Mouse (Mus musculus) left cerebral cortex, postnatal 36 days (tissue): ENCODE data around the gene Stx8. TPM values are rescaled to one million over a fixed set of nuclear protein-coding genes. Genes with fewer than 3 reads are reported as not detected.

Source experiments
- DNase-seq, 2 experiments: peaks; one replicate each; pipeline ENCODE4 v3.0.0; 2021 to 2022; ENCODE audit warnings: low spot score in 2 of 2, mixed read lengths in 1 of 2
- intact Hi-C: fragments of 180-260 bp; cut with DNase I; formaldehyde crosslinking; loops from one replicate; pipeline ENCODE4 v1.15.1; 2025
- total RNA-seq, 2 experiments: library from RNA; stranded (reverse); gene quantifications; 2 replicates each; pipeline ENCODE4 v1.2.3; 2021

The Stx8 gene
- total RNA-seq, 2 experiments from 2014 or later, result 36.7 to 42.5 TPM

GRCm38 (mm10) chr11:68208023-68208422 is 242.0 kb downstream of the Stx8 start:
- no peak for DNase-seq
- intact Hi-C loops, result no loop called here

GRCm38 (mm10) chr11:68208582-68208981 is 242.6 kb downstream of the Stx8 start:
- intact Hi-C loops, result no loop called here
- no peak for DNase-seq

- intact Hi-C loops, result no loop called here
- no peak for DNase-seq
These were observed 243.5 kb downstream of the Stx8 start for GRCm38 (mm10) chr11:68209506-68209905.

GRCm38 (mm10) chr11:68210714-68211113 is 244.7 kb downstream of the Stx8 start:
- DNase-seq, result no peak

GRCm38 (mm10) chr11:68211924-68212578 is 246.1 kb downstream of the Stx8 start:
- DNase-seq, result no peak
- intact Hi-C loops, result loop anchor here (5.0 kb wide), 1 partner anchor 195 kb away; no protein-coding TSS in a partner anchor

More at GRCm38 (mm10) chr11:68210714-68211113, 244.7 kb downstream of the Stx8 start:
- intact Hi-C loops, result loop anchor here (5.0 kb wide), 1 partner anchor 197 kb away; no protein-coding TSS in a partner anchor

- DNase-seq, result no peak
- intact Hi-C loops, result loop anchor here (5.0 kb wide), 1 partner anchor 193 kb away; no protein-coding TSS in a partner anchor
These were observed 247.9 kb downstream of the Stx8 start for GRCm38 (mm10) chr11:68213896-68214295.

GRCm38 (mm10) chr11:68214496-68215205 is 248.7 kb downstream of the Stx8 start:
- intact Hi-C loops, result loop anchor here (5.0 kb wide), 1 partner anchor 193 kb away; no protein-coding TSS in a partner anchor
- DNase-seq, result no peak

- intact Hi-C loops, result no loop called here
- no peak for DNase-seq
These were observed 249.4 kb downstream of the Stx8 start for GRCm38 (mm10) chr11:68215206-68215912.

- no peak for DNase-seq
- intact Hi-C loops, result no loop called here
These were observed 250.0 kb downstream of the Stx8 start for GRCm38 (mm10) chr11:68216041-68216440.

- DNase-seq, result no peak
- intact Hi-C loops, result no loop called here
These were observed 254.7 kb downstream of the Stx8 start for GRCm38 (mm10) chr11:68220733-68221132.

GRCm38 (mm10) chr11:68222209-68222608 is 256.2 kb downstream of the Stx8 start:
- DNase-seq, result no peak
- intact Hi-C loops, result no loop called here

- intact Hi-C loops, result no loop called here
- no peak for DNase-seq
These were observed 257.1 kb downstream of the Stx8 start for GRCm38 (mm10) chr11:68223143-68223542.

- intact Hi-C loops, result no loop called here
These were observed 260.7 kb downstream of the Stx8 start for GRCm38 (mm10) chr11:68226654-68227057.

GRCm38 (mm10) chr11:68227837-68228236 is 261.8 kb downstream of the Stx8 start:
- no peak for DNase-seq
- intact Hi-C loops, result no loop called here

More at GRCm38 (mm10) chr11:68226654-68227057, 260.7 kb downstream of the Stx8 start:
- no peak for DNase-seq

GRCm38 (mm10) chr11:68228941-68229665 is 263.1 kb downstream of the Stx8 start:
- DNase-seq, result no peak

GRCm38 (mm10) chr11:68231558-68231957 is 265.6 kb downstream of the Stx8 start:
- DNase-seq, result no peak
- intact Hi-C loops, result no loop called here

More at GRCm38 (mm10) chr11:68228941-68229665, 263.1 kb downstream of the Stx8 start:
- intact Hi-C loops, result no loop called here

GRCm38 (mm10) chr11:68233469-68233965 is 267.5 kb downstream of the Stx8 start:
- intact Hi-C loops, result no loop called here
- DNase-seq, result no peak

- intact Hi-C loops, result loop anchor here (10.0 kb wide), 1 partner anchor 165 kb away; the partner anchor contains the start of gene Ntn1
- no peak for DNase-seq
These were observed 273.8 kb downstream of the Stx8 start for GRCm38 (mm10) chr11:68239756-68240155.
